Mouse (Mus musculus) regulatory T cell (primary cell): Measurements from ENCODE around the gene Tmem106c.

Source experiments
- in situ Hi-C: fragments of 300-600 bp; cut with MboI, MseI; formaldehyde crosslinking; loops from one replicate; pipeline ENCODE4 v1.15.1; 2025; ENCODE audit warnings: high pct_unique_total_duplicates

The Tmem106c gene

DNA sequence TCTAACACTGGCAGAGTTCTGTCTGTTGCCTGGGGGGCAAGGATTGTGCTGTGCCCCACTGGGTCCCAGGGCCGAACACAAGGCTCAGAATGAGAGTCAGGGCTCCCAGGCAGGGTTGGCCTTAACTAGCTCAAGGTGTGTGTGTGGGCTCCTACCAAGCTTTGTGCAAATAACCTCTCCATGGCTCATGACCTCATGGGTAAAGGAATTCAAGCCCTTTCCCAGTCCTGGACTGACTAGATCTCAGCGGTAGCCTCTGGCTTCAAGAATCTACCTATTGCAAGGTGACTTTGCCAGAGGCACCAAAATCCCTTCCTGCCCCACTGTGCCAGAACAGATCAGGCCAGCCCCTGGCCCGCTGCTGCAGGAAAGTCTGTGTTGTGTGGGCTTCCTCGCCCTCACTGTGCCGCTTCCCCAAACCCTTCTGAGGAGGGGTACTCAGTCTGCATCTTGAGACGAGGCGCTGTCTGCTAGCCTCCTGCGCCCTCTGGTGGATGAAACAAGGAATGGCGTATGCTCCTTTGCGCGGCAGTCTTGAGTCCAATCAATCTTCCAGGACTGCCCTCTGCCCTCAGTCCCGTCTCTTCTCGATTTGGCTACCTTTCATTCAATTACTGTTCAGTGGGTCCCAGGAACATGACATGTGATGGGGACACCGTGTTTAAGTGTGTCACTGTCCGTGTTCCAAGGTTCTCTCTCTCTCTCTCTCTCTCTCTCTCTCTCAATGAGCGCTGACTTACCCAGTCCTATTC is 11.7 kb upstream of the Tmem106c start:
- in situ Hi-C loops: no loop called here

DNA sequence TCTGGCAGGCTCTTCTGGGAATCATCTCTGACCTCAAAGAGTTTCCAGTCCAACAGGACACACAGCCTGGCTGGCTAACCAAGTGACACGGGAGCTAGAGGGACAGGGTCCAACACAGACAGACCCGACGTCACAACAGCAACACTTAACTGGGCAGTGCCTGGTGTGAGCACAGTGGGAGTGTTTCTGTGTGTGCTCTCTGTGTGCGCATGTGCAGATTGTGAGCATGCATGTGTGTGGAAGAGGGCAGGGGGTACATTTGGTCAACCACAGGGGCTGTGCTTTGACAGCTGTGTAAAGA is 11.2 kb upstream of the Tmem106c start:
- in situ Hi-C loops: no loop called here

DNA sequence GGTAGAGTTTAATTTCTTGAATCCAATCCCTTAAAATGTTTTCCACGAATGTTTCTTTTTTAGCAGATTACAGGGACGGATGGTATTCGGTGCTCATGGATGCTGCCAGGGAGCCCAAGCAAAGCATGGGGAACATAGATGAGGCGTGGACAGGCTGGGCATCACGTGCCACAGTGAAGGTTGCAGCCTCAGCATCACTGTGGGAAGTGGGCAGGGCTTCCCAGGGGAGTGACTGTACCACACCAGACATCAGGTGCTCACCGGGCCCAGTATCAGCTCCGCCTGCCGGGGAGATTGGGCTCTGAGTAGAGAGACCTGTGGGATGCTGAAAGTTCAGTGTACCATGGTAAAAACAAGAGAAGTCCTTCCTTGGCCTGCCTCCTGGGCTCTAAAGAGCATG is 9.3 kb upstream of the Tmem106c start:
- in situ Hi-C loops: no loop called here

DNA sequence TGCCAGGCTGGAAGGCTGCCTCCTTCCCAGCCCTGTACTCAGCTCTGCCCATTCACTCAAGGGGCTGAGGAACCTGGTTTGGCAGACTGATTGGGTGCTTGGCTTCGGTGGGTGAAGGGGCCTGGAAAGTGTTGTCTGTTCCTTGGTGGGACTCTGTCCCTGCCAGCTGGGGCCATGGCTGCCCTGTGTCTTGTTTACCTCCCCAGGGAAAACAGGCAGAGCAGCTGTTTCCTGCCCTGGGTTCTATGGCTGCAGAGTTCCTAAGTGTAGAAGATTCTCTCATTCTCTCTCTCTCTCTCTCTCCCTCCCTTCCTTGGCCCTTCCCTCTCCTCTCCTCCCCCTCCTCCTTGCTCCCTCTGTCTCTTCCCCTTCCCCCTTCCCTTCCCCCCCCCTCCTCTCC is 8.7 kb upstream of the Tmem106c start:
- in situ Hi-C loops: no loop called here

DNA sequence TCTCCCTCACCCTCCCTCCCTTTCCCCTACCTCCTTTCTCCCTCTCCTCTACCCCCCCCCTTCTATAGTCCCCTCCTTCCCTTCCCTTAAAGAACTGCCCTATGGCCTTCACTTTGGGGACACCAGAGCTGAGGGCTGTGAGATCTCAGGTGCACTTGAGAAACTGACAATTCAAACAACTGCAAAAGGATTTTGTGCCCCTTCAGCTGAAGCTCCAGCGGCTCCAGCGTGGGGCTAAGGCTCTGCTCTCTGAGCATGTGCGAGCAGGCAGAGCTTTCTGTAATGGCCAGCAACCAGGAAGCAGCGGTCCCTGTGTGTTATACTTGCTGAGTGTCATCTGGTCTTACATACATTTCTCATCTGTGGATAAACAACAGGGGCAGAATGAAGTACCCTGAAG is 8.3 kb upstream of the Tmem106c start:
- in situ Hi-C loops: no loop called here

DNA sequence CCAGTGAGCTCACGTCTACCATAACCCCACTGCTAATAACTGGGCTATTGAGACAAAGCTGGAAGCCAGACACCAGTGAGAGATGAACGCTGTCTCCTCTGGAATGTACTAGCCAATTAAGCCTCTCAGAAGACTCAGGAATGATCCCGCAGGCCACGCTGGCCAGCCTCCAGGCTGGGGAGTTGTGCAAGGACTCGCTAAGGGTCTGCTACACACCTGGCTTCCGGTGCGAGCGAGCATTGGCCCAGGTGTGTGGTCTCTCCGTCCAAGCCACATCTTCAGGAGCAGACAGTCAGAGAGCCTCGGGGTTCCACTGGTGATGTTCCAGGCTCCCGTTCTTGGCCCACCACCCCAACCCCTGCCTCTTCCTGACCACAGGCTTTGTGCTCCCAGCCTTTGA is 7.6 kb upstream of the Tmem106c start:
- in situ Hi-C loops: no loop called here

DNA sequence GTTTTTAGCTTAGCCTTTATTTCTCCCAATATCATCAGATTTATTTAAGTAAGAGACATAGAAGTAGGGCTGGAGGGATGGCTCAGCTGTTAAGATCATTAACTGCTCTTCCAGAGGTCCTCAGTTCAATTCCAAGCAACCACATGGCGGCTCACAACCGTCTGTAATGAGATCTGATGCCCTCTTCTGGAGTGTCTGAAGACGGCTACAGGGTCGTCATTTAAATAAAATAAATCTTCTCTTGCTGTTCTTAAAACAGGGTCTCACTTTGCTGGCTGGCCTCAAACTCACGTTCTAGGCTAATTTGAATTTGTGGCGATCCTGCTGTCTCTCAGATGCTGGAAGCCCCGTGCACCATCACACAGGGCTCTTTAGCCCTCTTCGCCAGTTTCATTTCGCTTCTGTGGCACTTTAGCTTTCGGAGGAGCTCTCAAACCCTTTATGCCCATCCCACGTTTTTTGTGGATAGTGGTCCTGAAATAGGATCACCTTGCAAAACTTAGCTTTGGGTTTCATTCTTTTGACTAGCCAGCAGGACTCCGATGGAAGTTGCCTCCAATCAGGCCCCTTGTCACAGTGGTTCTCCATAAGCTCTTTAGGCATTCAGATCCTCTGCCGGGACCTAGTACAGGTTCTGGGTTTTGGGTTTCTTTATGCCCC is 541 bp upstream of the Tmem106c start:
- in situ Hi-C loops: loop anchor here (10.0 kb wide), 1 partner anchor 769 kb away; no protein-coding TSS in a partner anchor

DNA sequence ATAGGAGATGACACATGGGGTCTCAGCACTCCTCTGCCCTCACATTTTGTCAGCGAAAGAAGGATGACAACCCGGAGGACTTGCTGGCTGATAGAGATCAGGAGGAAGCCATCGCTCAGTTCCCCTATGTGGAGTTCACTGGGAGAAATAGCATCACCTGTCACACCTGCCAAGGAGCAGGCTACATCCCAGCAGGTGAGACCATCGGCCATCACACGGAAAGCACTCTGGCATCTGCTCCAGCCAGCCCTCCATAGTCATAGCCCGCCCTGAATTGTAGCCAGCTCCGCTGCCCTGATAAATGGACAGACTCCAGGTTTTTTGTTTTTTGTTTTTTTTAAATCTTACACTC is 812 bp downstream of the Tmem106c start:
- in situ Hi-C loops: loop anchor here (10.0 kb wide), 1 partner anchor 770 kb away; no protein-coding TSS in a partner anchor

DNA sequence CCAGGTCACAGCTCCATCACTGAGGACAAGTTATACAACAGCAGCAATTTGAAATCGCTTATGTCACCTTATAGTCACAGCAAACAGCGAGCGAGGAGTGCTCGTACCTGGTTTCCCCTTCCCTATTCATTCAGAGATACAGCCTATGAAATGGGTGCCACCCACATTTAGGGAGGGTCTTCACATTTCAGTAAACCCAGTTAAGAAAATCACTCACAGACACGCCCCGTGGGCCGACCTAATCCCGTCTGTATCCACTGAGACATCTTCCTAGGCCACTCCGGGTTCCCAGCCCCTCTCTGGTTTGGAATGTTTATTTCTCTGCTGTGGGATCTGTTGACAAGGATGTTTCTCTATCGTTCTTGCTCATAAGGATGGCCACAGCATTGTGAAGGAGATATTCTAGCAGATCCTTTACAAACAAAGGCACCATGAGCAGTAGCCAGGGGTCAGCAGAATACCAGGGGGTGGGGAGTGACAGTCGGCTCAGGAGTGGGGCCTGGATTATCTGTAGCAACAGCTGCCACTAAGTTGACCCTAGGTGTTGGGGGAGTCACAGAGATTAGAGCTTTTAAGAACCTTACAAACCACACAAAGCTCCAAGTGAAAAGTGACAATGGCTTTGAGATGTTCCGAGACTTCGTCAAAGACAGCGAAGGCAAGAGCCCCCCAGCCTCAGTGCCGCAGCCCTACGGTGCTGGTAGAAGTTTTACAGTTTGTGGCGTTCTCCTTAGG is 1.5 kb downstream of the Tmem106c start:
- in situ Hi-C loops: loop anchor here (10.0 kb wide), 1 partner anchor 771 kb away; no protein-coding TSS in a partner anchor

DNA sequence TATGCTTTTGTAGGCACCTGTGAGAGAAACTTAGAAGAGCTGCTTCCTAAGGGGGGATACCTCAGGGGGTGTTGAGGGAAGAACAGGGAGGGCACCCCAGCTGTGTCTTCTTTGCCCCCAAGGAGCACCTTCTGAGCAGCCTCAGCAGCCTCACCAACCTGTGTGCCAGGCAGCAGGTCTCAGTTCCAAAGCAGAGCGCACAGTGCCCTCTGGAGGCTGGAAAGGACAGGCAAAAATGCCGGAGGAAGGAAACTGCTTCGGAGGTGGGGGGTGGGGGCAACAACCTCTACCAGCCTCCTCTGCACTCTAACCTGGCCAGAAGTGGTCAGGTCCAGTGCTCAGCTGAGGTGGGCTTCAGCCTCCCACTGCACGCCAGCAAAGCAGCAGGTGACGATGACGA is 6.3 kb downstream of the Tmem106c start:
- in situ Hi-C loops: no loop called here

DNA sequence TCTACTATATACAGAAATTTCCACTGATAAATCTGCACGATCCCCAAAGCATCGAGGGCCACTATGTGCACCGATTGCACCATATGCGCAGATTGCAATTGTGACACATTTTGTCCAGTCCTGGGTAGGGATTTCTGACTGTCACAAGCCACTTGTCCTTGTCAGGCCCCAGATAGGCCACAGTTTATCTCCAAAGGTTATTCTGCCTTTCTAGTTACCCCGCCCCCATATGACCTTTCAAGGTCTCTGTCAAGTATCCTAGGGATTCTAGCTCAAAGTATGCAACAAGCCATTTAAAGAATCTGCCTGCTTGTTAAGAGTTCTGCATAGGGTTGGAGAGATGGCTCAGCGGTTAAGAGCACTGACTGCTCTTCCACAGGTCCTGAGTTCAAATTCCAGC is 8.6 kb downstream of the Tmem106c start:
- in situ Hi-C loops: no loop called here

DNA sequence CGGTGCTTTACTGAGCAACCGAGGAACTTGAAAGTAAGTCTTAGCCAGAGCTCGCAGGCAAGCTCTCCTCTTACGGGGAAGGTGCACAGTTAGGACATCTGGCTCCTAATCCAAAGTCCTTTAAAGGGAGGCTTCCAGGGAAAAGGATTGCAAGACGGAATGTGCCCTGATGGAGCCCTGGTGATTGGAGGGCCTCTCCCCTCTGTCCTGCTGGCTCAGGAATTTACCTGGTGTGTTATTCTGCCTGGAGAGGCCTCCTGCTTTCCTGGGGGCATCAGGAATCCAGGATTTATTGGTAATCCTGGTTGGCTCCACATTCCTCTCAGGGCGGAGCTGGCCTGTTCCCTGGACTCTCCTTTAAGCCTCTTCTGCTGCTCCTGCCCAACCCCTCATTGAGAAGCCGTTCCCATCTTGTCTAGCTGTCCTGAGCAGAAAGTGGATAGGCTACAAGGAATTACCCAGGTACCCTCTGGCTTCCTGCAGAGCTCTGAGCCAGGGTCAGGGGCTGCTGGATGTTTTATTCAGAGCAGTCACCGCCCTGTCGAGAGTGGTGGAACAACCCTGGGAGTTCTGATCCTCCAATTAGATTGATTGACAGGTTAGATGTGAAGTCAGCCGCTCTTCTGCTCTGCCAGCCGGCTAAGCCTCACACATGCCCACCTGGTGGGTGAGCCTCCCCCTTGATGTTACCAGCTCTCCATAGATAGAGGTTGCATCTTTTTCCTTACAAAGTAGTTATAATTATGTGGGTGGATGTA is 9.4 kb downstream of the Tmem106c start:
- in situ Hi-C loops: no loop called here

DNA sequence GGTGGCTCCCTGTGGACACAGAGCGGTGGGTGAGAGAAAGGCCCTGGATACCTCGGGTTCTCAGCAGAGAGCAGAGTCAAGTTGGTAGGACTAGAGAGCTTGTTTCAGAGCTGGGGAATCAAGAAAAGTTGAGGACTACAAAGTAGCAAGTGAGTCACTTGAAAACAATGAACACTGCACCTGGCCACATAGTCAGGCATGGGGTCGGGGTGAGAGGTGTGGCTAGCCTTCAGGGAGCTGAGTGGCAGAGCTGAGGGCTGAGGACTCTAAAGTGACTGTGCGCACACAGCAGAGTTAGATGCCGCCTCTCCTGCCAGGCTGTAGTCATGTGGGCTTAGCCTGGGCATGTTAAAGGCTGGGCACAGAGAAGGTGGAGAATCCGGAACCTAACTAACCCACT is 17.6 kb downstream of the Tmem106c start:
- in situ Hi-C loops: no loop called here

DNA sequence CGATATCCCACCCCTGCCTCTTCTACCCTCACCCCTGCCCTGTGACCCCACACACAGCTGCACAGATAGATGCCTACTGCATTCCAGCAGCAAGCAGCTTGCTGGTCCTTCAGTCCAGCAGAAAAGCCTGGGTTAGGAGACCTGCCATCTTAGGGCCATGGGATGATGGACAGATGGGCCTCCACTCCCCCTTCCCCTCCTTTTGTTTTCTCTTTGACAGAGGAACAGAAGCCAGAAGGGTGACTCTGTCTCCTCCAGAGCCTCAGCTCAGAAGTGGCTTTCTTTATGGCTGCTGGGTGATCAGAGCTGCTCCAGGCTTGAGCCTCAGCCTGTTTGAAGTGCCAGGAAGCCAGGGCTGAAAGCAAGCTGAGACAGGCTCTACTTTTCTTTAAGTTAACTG is 25.5 kb downstream of the Tmem106c start:
- in situ Hi-C loops: no loop called here

DNA sequence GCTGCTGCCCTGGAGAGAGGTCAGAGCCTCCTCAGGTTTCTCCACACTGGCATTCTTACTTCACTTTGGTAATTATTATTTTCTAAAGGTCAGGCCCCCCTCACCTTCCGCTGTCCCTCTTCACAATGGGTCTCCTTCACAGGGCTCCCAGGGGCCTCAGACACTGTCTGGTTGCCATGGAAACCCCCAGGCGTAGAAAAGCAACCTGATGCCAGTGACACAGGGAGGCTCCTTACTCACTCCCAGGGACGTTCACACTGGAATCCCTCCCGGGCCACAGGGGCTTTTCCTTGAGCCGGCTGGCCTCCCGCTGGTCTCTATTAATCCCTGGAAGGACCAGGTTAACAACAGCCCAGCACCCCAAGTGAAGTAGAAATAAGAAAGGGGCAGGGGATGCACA is 26.1 kb downstream of the Tmem106c start:
- in situ Hi-C loops: loop anchor here (5.0 kb wide), 1 partner anchor 37 kb away; no protein-coding TSS in a partner anchor

DNA sequence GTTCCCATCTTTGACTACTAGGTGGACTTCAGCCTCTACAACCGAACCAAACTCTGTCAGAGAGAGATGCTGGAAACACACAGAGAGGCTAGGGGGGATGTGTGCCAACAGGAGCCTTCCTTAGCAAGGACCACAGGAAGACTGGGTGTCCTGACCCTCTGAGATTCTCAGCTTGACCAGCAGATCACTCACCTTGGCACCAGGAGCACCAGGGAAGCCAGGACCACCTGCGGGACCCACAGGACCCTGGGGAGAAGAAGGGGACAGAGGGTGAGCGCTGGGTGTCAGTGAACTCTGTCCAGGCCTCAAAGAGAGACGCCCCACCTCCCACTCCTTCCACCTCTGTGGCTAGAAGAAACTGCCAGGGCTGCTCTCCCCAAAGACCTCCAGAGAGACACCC is 26.7 kb downstream of the Tmem106c start:
- in situ Hi-C loops: loop anchor here (5.0 kb wide), 1 partner anchor 37 kb away; no protein-coding TSS in a partner anchor

DNA sequence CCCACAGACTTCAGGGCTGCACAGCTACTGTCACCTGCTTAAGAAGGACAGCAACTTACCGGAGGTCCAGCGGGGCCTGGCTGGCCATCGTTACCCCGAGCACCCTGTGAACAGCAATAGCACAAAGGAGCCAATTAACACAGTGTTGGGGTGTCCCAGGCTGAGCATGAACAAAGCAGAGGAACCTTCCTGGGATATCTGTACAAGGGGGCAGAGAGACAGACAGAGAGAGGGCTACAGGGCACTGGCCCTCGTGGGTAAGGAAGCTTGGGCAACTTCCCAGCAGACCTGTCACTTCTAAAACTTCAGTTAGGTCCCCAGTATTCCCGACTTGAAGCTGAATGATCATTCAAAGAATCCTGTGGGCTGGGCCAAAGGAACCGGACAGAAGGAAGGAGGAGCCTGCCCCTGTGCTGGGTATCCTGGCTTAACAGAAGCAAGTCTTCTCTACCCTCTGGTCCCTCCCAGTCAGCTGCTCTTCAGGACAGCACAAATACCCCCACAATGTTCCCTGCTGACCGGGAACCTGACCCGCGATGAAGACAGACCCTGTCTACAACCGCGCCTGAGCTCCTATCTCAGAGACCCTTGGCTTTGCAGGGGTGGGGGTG is 27.4 kb downstream of the Tmem106c start:
- in situ Hi-C loops: loop anchor here (5.0 kb wide), 1 partner anchor 36 kb away; no protein-coding TSS in a partner anchor

DNA sequence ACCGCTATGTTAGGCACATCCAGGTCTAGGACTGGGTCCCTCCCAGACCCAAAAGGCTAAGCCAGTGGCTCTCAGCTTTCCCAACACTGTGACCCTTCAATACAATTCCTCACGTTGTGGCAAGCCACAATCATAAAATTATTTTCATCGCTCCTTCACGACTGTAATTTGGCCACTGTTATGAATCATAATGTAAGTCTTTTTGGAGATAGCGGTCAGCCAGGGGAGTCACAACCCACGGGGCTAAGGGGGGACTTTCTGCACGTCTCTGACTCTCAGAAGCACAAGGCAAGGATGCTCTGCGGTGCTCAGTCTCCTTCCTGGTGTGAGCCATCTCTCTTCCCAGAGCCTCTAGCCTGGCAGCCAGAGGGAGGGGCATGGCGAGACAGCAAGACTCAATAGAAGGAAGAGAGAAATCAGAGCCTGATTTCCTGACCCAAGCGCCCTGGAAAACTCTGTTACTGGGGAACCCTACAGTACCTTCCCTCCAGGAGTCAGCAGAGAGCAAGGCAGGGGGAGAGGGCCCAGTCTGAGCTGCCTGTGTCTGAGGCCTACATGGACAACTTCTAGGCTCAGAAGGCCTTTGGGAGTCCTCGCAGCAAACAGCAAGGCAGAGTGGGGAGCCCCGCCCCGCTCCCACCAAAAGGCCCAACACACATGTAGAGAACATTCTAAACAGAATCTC is 28.2 kb downstream of the Tmem106c start:
- in situ Hi-C loops: loop anchor here (5.0 kb wide), 1 partner anchor 35 kb away; no protein-coding TSS in a partner anchor

DNA sequence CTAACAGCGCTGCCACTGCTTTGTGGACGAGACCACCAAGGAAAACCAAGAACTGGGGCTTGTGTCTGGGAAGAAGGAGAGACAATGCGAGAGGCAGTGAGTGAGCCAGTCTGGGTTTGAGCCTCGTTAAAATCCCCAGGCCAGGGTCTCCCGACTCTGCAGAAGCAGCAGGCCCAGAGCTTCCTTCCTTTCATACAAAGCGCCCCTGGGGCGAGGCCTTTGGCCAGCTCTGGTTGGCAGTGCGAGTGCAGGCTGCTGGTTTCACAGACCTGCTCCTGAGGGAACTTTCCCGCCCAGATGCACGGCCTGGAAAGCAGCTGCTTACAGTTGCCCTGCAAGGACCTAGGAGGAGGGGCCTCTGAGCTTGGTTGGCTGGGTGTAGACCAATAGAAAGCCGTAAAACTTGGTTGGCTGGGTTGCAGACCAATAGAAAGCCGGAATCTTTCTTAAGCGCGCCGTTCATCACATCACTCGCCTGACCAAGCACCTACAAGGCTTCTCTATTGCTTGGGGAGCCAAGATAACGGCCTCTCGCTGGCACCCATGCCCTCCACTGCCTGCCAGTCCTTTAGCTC is 28.8 kb downstream of the Tmem106c start:
- in situ Hi-C loops: loop anchor here (5.0 kb wide), 1 partner anchor 35 kb away; no protein-coding TSS in a partner anchor

DNA sequence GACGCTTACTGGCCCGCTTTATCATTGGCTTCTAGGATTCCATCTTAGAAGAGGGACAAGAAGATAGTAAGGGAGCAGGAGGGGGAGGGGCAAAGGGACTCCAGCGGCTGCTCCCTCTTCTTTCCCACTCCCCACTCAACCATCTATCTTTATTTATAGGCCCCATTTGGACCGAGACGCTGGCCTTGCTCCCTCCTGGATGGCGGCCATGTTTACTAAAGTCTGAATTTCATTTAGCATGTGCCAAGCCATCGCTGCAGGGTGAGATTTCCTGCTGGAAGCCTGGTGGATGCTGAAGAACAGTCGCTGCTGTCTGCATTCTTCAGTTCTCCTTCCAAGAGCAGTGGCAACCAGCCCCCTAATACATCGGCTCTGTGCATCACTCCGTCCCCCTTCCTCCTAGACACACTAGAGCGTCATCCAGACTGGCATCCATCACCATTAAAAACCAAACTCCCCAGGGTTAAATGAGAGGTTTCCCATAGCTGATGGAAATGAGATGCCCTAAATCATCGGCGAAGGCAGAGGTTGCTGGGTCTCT is 32.8 kb downstream of the Tmem106c start:
- in situ Hi-C loops: no loop called here
